Mouse (Mus musculus): ENCODE measurements around the gene 5830473C10Rik.

GRCm38 (mm10) chr5:90603407-90603923, 42.6 kb downstream of the 5830473C10Rik start:
- no peak for TF ChIP-seq CTCF (IDR thresholded peaks at IDR 0.05; ENCODE audit: extremely low read depth, insufficient read depth, low read length)
- no peak for TF ChIP-seq POLR2A (IDR thresholded peaks at IDR 0.05; ENCODE audit: extremely low read depth, insufficient read depth, low read length)
